Mouse (Mus musculus): ENCODE measurements around the gene Pabpc1l. TPM values are rescaled to one million over a fixed set of nuclear protein-coding genes. Genes with fewer than 3 reads are reported as not detected.

Pabpc1l gene
- polyA plus RNA-seq, 1 experiment from 2014 or later, result 0.98 TPM

- no peak overlapping the region for H3K4me2 ChIP-seq
- H3K9ac ChIP-seq, result no peak overlapping the region
- 87% methylated on average over 7 of the region's 7 CpGs for WGBS
- no peak for ATAC-seq (ENCODE audit: extremely low read depth, insufficient number of reproducible peaks, low FRiP score, low TSS enrichment)
- no peaks in the 10 kb centered on the region for H3K4me1 ChIP-seq
- H3K27me3 ChIP-seq (replicated peaks), result no peaks in the 10 kb centered on the region
- H3K36me3 ChIP-seq, result peaks cover 97% of the 10 kb centered on the region
- H3K27ac ChIP-seq (replicated peaks), result no peak overlapping the region
- no peak overlapping the region for H3K4me3 ChIP-seq
- no peaks in the 10 kb centered on the region for H3K9me3 ChIP-seq
Measured at GRCm38 (mm10) chr2:164084342-164084700, 59.1 kb downstream of the Pabpc1l start.

- no peaks in the 10 kb centered on the region for H3K9me3 ChIP-seq
- H3K27me3 ChIP-seq (replicated peaks), result no peaks in the 10 kb centered on the region
- 82% methylated on average over 6 of the region's 6 CpGs for WGBS
- peaks cover 87% of the 10 kb centered on the region for H3K36me3 ChIP-seq
- no peak overlapping the region for H3K4me3 ChIP-seq
- no peaks in the 10 kb centered on the region for H3K4me1 ChIP-seq
- no peak overlapping the region for H3K4me2 ChIP-seq
- H3K27ac ChIP-seq (replicated peaks), result no peak overlapping the region
- no peak for ATAC-seq (ENCODE audit: extremely low read depth, insufficient number of reproducible peaks, low FRiP score, low TSS enrichment)
- no peak overlapping the region for H3K9ac ChIP-seq
Measured at GRCm38 (mm10) chr2:164087416-164088017, 62.3 kb downstream of the Pabpc1l start.

GRCm38 (mm10) chr2:164089508-164089907, 64.3 kb downstream of the Pabpc1l start:
- H3K4me3 ChIP-seq, result no peak overlapping the region
- H3K9me3 ChIP-seq, result no peaks in the 10 kb centered on the region
- 86% methylated on average over 4 of the region's 4 CpGs for WGBS
- no peaks in the 10 kb centered on the region for H3K27me3 ChIP-seq (replicated peaks)
- no peak overlapping the region for H3K27ac ChIP-seq (replicated peaks)
- 0 out of 2 replicates have a peak, but pooled peaks cover 3% of the 10 kb centered on the region for H3K4me1 ChIP-seq
- no peak overlapping the region for H3K9ac ChIP-seq
- H3K36me3 ChIP-seq, result peaks cover 67% of the 10 kb centered on the region
- H3K4me2 ChIP-seq, result no peak overlapping the region
- no peak for ATAC-seq (ENCODE audit: extremely low read depth, insufficient number of reproducible peaks, low FRiP score, low TSS enrichment)

GRCm38 (mm10) chr2:164094152-164094551, 68.9 kb downstream of the Pabpc1l start:
- Histone ChIP-seq H3K4me1 (0 out of 2 replicates have a peak, but pooled peaks cover 3% of the 10 kb centered on the region), H3K9me3 (no peaks in the 10 kb centered on the region), H3K4me2 (no peak overlapping the region), H3K4me3 (no peak overlapping the region), H3K27me3 (replicated peaks) (no peaks in the 10 kb centered on the region), H3K36me3 (peaks cover 55% of the 10 kb centered on the region), H3K9ac (no peak overlapping the region), H3K27ac (replicated peaks) (no peak overlapping the region)
- 39% methylated on average over 7 of the region's 7 CpGs for WGBS
- ATAC-seq (ENCODE audit: extremely low read depth, insufficient number of reproducible peaks, low FRiP score, low TSS enrichment), result no peak

GRCm38 (mm10) chr2:164098603-164099250, 73.5 kb downstream of the Pabpc1l start:
- Histone ChIP-seq H3K36me3 (peaks cover 64% of the 10 kb centered on the region), H3K4me2 (no peak overlapping the region), H3K9ac (no peak overlapping the region), H3K27ac (replicated peaks) (no peak overlapping the region), H3K4me3 (no peak overlapping the region), H3K27me3 (replicated peaks) (no peaks in the 10 kb centered on the region), H3K4me1 (0 out of 2 replicates have a peak, but pooled peaks cover 3% of the 10 kb centered on the region), H3K9me3 (no peaks in the 10 kb centered on the region)
- ATAC-seq (ENCODE audit: extremely low read depth, insufficient number of reproducible peaks, low FRiP score, low TSS enrichment), result no peak
- 91% methylated on average over 11 of the region's 11 CpGs for WGBS

Other genes starting within 250 kb of the Pabpc1l start
- gene Ccn5, start 204.6 kb upstream of the Pabpc1l start, polyA plus RNA-seq (2015; fragmentation: Nextera tagmentation; extraction: Ambion mirVana), result 0.16 and 0.28 TPM in 2 replicates
- not detected in 2 replicates for gene Kcnk15, start 171.8 kb upstream of the Pabpc1l start, polyA plus RNA-seq (2015; fragmentation: Nextera tagmentation; extraction: Ambion mirVana)
- 0.21 and 0.46 TPM in 2 replicates for gene Rims4, start 106.8 kb upstream of the Pabpc1l start, polyA plus RNA-seq (2015; fragmentation: Nextera tagmentation; extraction: Ambion mirVana)
- 225 and 236 TPM in 2 replicates for gene Ywhab, start 30.5 kb upstream of the Pabpc1l start, polyA plus RNA-seq (2015; fragmentation: Nextera tagmentation; extraction: Ambion mirVana)
- 14.0 and 14.2 TPM in 2 replicates for gene Stk4, start 44.9 kb downstream of the Pabpc1l start, polyA plus RNA-seq (2015; fragmentation: Nextera tagmentation; extraction: Ambion mirVana)
- gene Tomm34, start 45.7 kb downstream of the Pabpc1l start, polyA plus RNA-seq (2015; fragmentation: Nextera tagmentation; extraction: Ambion mirVana), result 52.7 and 53.9 TPM in 2 replicates
- gene Kcns1, start 145.7 kb downstream of the Pabpc1l start, polyA plus RNA-seq (2015; fragmentation: Nextera tagmentation; extraction: Ambion mirVana), result 0.21 and 0.29 TPM in 2 replicates
- not detected in 2 replicates for gene Wfdc5, start 157.3 kb downstream of the Pabpc1l start, polyA plus RNA-seq (2015; fragmentation: Nextera tagmentation; extraction: Ambion mirVana)
- gene Wfdc12, start 165.2 kb downstream of the Pabpc1l start, polyA plus RNA-seq (2015; fragmentation: Nextera tagmentation; extraction: Ambion mirVana), result not detected in 2 replicates
- not detected in 2 replicates for gene Wfdc15a, start 174.7 kb downstream of the Pabpc1l start, polyA plus RNA-seq (2015; fragmentation: Nextera tagmentation; extraction: Ambion mirVana)
- 0.33 TPM in 1 of 2 replicates, not detected in the other for gene Wfdc15b, start 196.2 kb downstream of the Pabpc1l start, polyA plus RNA-seq (2015; fragmentation: Nextera tagmentation; extraction: Ambion mirVana)
- gene Svs2, start 213.0 kb downstream of the Pabpc1l start, polyA plus RNA-seq (2015; fragmentation: Nextera tagmentation; extraction: Ambion mirVana), result not detected in 2 replicates
- gene Svs3b, start 231.2 kb downstream of the Pabpc1l start, polyA plus RNA-seq (2015; fragmentation: Nextera tagmentation; extraction: Ambion mirVana), result not detected in 2 replicates